Mouse (Mus musculus): ENCODE results near the gene Dchs2. TPM values are rescaled to one million over a fixed set of nuclear protein-coding genes. Genes with fewer than 3 reads are reported as not detected.

Dchs2 gene
- total and polyA plus RNA-seq, 3 experiments, result 0.14 to 0.80 (median 0.52) TPM

GRCm38 (mm10) chr3:83163676-83164075 is 35.9 kb downstream of the Dchs2 start:
- intact Hi-C loops (cut with DNase I), result no loop called here
- DNase-seq, result no peak
- Histone ChIP-seq H3K9ac (ENCODE audit: low read depth, low read length) (no peak overlapping the region), H3K27ac (no peak overlapping the region), H3K4me1 (ENCODE audit: control insufficient read depth, insufficient read depth, low read length) (no peaks in the 10 kb centered on the region), H3K36me3 (ENCODE audit: control insufficient read depth, insufficient read depth, low read length) (no peaks in the 10 kb centered on the region), H3K79me2 (replicated peaks; ENCODE audit: control insufficient read depth, insufficient read depth, low read length) (no peaks in the 10 kb centered on the region), H3K27me3 (ENCODE audit: control insufficient read depth, insufficient read depth, low read length) (no peaks in the 10 kb centered on the region), H3K4me3 (no peak overlapping the region)
- TF ChIP-seq CTCF (IDR thresholded peaks at IDR 0.05) (no peak), EP300 (IDR thresholded peaks at IDR 0.05; ENCODE audit: insufficient read depth, low read depth, low read length) (no peak), POLR2A (IDR thresholded peaks at IDR 0.05; ENCODE audit: insufficient read depth, low read depth, low read length) (no peak)
- 87% methylated on average over 3 of the region's 3 CpGs for WGBS

GRCm38 (mm10) chr3:83185527-83185926 is 57.8 kb downstream of the Dchs2 start:
- Histone ChIP-seq H3K36me3 (ENCODE audit: control insufficient read depth, insufficient read depth, low read length) (no peaks in the 10 kb centered on the region), H3K27me3 (ENCODE audit: control insufficient read depth, insufficient read depth, low read length) (no peaks in the 10 kb centered on the region), H3K4me3 (no peak overlapping the region), H3K4me1 (ENCODE audit: control insufficient read depth, insufficient read depth, low read length) (peaks cover 1% of the 10 kb centered on the region; the same call in 1 of the 2 replicates), H3K27ac (no peak overlapping the region), H3K9ac (ENCODE audit: low read depth, low read length) (no peak overlapping the region), H3K79me2 (replicated peaks; ENCODE audit: control insufficient read depth, insufficient read depth, low read length) (no peaks in the 10 kb centered on the region)
- TF ChIP-seq POLR2A (IDR thresholded peaks at IDR 0.05; ENCODE audit: insufficient read depth, low read depth, low read length), result no peak
- no peak for DNase-seq
- 88% methylated on average over 5 of the region's 5 CpGs for WGBS
- intact Hi-C loops (cut with DNase I), result no loop called here

GRCm38 (mm10) chr3:83191271-83191670 is 63.5 kb downstream of the Dchs2 start:
- 64% methylated on average over 2 of the region's 2 CpGs for WGBS
- intact Hi-C loops (cut with DNase I), result no loop called here

GRCm38 (mm10) chr3:83192401-83192800 is 64.7 kb downstream of the Dchs2 start:
- Histone ChIP-seq H3K9ac (ENCODE audit: low read depth, low read length) (no peak overlapping the region), H3K4me1 (ENCODE audit: control insufficient read depth, insufficient read depth, low read length) (0 out of 2 replicates have a peak, but pooled peaks cover 1% of the 10 kb centered on the region), H3K4me3 (no peak overlapping the region), H3K27ac (no peak overlapping the region), H3K36me3 (ENCODE audit: control insufficient read depth, insufficient read depth, low read length) (no peaks in the 10 kb centered on the region), H3K79me2 (replicated peaks; ENCODE audit: control insufficient read depth, insufficient read depth, low read length) (no peaks in the 10 kb centered on the region), H3K27me3 (ENCODE audit: control insufficient read depth, insufficient read depth, low read length) (no peaks in the 10 kb centered on the region)
- TF ChIP-seq EP300 (IDR thresholded peaks at IDR 0.05; ENCODE audit: insufficient read depth, low read depth, low read length) (no peak), POLR2A (IDR thresholded peaks at IDR 0.05; ENCODE audit: insufficient read depth, low read depth, low read length) (no peak), CTCF (IDR thresholded peaks at IDR 0.05) (no peak)
- DNase-seq, result no peak
- intact Hi-C loops (cut with DNase I), result no loop called here
- WGBS, result 52% methylated on average over 1 of the region's 1 CpGs

More at GRCm38 (mm10) chr3:83191271-83191670, 63.5 kb downstream of the Dchs2 start:
- no peak overlapping the region for H3K27ac ChIP-seq
- H3K79me2 ChIP-seq (replicated peaks; ENCODE audit: control insufficient read depth, insufficient read depth, low read length), result no peaks in the 10 kb centered on the region
- no peak overlapping the region for H3K9ac ChIP-seq (ENCODE audit: low read depth, low read length)
- no peaks in the 10 kb centered on the region for H3K27me3 ChIP-seq (ENCODE audit: control insufficient read depth, insufficient read depth, low read length)
- no peaks in the 10 kb centered on the region for H3K36me3 ChIP-seq (ENCODE audit: control insufficient read depth, insufficient read depth, low read length)
- no peak overlapping the region for H3K4me3 ChIP-seq
- peaks cover 2% of the 10 kb centered on the region; the same call in 1 of the 2 replicates for H3K4me1 ChIP-seq (ENCODE audit: control insufficient read depth, insufficient read depth, low read length)
- TF ChIP-seq CTCF (IDR thresholded peaks at IDR 0.05), result no peak
- TF ChIP-seq POLR2A (IDR thresholded peaks at IDR 0.05; ENCODE audit: insufficient read depth, low read depth, low read length), result no peak
- no peak for TF ChIP-seq EP300 (IDR thresholded peaks at IDR 0.05; ENCODE audit: insufficient read depth, low read depth, low read length)
- no peak for DNase-seq

GRCm38 (mm10) chr3:83194911-83195310 is 67.2 kb downstream of the Dchs2 start:
- Histone ChIP-seq H3K27me3 (ENCODE audit: control insufficient read depth, insufficient read depth, low read length) (no peaks in the 10 kb centered on the region), H3K27ac (no peak overlapping the region), H3K4me1 (ENCODE audit: control insufficient read depth, insufficient read depth, low read length) (0 out of 2 replicates have a peak, but pooled peaks cover 1% of the 10 kb centered on the region), H3K4me3 (no peak overlapping the region), H3K9ac (ENCODE audit: low read depth, low read length) (no peak overlapping the region), H3K79me2 (replicated peaks; ENCODE audit: control insufficient read depth, insufficient read depth, low read length) (no peaks in the 10 kb centered on the region), H3K36me3 (ENCODE audit: control insufficient read depth, insufficient read depth, low read length) (no peaks in the 10 kb centered on the region)
- WGBS, result 34% methylated on average over 5 of the region's 5 CpGs
- intact Hi-C loops (cut with DNase I), result no loop called here
- DNase-seq, result no peak
- TF ChIP-seq EP300 (IDR thresholded peaks at IDR 0.05; ENCODE audit: insufficient read depth, low read depth, low read length) (no peak), POLR2A (IDR thresholded peaks at IDR 0.05; ENCODE audit: insufficient read depth, low read depth, low read length) (no peak), CTCF (IDR thresholded peaks at IDR 0.05) (no peak)

- no peak for TF ChIP-seq POLR2A (IDR thresholded peaks at IDR 0.05; ENCODE audit: insufficient read depth, low read depth, low read length)
- no peak for TF ChIP-seq EP300 (IDR thresholded peaks at IDR 0.05; ENCODE audit: insufficient read depth, low read depth, low read length)
- TF ChIP-seq CTCF (IDR thresholded peaks at IDR 0.05), result no peak
- H3K36me3 ChIP-seq (ENCODE audit: control insufficient read depth, insufficient read depth, low read length), result no peaks in the 10 kb centered on the region
- no peaks in the 10 kb centered on the region for H3K79me2 ChIP-seq (replicated peaks; ENCODE audit: control insufficient read depth, insufficient read depth, low read length)
- no peaks in the 10 kb centered on the region for H3K27me3 ChIP-seq (ENCODE audit: control insufficient read depth, insufficient read depth, low read length)
- no peaks in the 10 kb centered on the region for H3K4me1 ChIP-seq (ENCODE audit: control insufficient read depth, insufficient read depth, low read length)
- WGBS, result 49% methylated on average over 4 of the region's 4 CpGs
- no peak overlapping the region for H3K4me3 ChIP-seq
- H3K27ac ChIP-seq, result no peak overlapping the region
- intact Hi-C loops (cut with DNase I), result no loop called here
- no peak for DNase-seq
- no peak overlapping the region for H3K9ac ChIP-seq (ENCODE audit: low read depth, low read length)
These were observed 73.7 kb downstream of the Dchs2 start for GRCm38 (mm10) chr3:83201286-83201980.
